Mouse (Mus musculus): ENCODE results near the gene Zfp362. TPM values are rescaled to one million over a fixed set of nuclear protein-coding genes. Genes with fewer than 3 reads are reported as not detected.

The Zfp362 gene
- polyA plus RNA-seq, 1 experiment from 2014 or later = 51.3 TPM

DNA sequence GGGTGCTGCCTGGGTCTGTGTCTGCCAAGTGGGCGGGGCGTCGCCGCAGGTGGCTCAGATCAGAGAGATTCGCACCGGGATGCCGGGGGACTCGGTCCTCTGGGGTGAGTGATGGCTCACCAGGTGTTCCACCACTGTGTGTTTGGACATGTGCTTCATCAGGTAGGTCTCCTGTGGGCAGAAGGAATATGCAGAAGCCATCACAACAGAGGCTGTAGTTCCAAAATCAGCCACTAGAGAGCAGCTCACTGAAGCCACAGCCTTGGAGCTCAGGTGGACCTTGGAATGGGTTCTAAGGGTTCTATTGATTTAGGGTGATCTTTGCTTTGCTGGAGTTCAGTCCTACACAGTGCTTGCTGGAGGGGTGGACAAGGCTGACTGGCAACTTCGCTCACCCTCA, 31.4 kb downstream of the Zfp362 start:
- Histone ChIP-seq H3K9me3 (no peaks in the 10 kb centered on the region), H3K36me3 (peaks cover 75% of the 10 kb centered on the region), H3K4me2 (replicated peaks) (no peak overlapping the region), H3K9ac (no peak overlapping the region), H3K27me3 (replicated peaks) (no peaks in the 10 kb centered on the region), H3K27ac (no peak overlapping the region), H3K4me3 (no peak overlapping the region), H3K4me1 (peaks cover 3% of the 10 kb centered on the region; the same call in 1 of the 2 replicates)
- ATAC-seq (ENCODE audit: low FRiP score, low read depth) = no peak
- 95% methylated on average over 9 of the region's 9 CpGs for WGBS

DNA sequence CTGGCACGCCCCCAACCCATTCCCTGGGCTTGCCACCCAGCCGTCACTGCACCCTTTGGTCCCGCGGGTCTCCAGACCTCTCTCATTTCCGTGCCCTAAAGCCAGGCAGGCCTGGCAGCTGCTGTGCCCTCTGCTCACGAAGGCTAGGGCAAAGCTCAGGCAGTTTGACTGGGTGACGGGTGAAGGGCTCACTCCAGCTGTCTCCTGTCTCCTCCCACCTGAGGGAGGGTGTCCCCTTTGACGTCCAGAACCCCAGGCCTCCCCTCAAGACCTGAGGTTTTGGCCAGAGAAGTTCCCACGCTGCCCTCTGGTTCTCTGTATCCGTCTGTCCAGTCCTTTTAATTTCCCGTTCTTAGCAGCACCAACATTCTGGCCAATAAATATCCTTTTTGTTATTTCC, 32.0 kb downstream of the Zfp362 start:
- Histone ChIP-seq H3K27ac (no peak overlapping the region), H3K4me2 (replicated peaks) (no peak overlapping the region), H3K4me1 (peaks cover 3% of the 10 kb centered on the region; the same call in 1 of the 2 replicates), H3K4me3 (no peak overlapping the region), H3K27me3 (replicated peaks) (no peaks in the 10 kb centered on the region), H3K9me3 (no peaks in the 10 kb centered on the region), H3K36me3 (peaks cover 68% of the 10 kb centered on the region), H3K9ac (no peak overlapping the region)
- no peak for ATAC-seq (ENCODE audit: low FRiP score, low read depth)
- WGBS = 92% methylated on average over 11 of the region's 11 CpGs

DNA sequence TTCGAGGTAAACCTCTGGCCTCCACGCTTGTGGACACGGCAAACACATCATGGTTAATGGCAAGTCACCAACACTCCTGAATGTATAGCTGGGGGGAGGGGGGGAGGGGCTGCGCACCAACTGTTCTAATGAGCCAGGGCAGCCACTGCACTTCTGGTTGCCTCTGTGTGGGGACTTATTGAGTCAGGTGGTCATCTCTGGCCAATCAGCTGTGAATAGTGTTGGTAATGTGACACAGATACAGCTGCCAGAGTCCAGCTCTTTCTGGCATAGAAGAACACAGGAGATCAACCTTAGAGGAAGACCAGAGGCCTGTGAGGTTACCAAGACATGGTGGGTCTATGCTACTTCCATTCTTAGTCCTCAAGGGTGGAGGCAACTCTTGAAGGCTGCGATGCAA, 35.1 kb downstream of the Zfp362 start:
- ATAC-seq (ENCODE audit: low FRiP score, low read depth) = no peak
- 79% methylated on average over 5 of the region's 5 CpGs for WGBS
- Histone ChIP-seq H3K4me1 (no peaks in the 10 kb centered on the region), H3K9me3 (no peaks in the 10 kb centered on the region), H3K4me3 (no peak overlapping the region), H3K36me3 (peaks cover 42% of the 10 kb centered on the region), H3K27me3 (replicated peaks) (no peaks in the 10 kb centered on the region), H3K9ac (no peak overlapping the region), H3K27ac (no peak overlapping the region), H3K4me2 (replicated peaks) (no peak overlapping the region)

DNA sequence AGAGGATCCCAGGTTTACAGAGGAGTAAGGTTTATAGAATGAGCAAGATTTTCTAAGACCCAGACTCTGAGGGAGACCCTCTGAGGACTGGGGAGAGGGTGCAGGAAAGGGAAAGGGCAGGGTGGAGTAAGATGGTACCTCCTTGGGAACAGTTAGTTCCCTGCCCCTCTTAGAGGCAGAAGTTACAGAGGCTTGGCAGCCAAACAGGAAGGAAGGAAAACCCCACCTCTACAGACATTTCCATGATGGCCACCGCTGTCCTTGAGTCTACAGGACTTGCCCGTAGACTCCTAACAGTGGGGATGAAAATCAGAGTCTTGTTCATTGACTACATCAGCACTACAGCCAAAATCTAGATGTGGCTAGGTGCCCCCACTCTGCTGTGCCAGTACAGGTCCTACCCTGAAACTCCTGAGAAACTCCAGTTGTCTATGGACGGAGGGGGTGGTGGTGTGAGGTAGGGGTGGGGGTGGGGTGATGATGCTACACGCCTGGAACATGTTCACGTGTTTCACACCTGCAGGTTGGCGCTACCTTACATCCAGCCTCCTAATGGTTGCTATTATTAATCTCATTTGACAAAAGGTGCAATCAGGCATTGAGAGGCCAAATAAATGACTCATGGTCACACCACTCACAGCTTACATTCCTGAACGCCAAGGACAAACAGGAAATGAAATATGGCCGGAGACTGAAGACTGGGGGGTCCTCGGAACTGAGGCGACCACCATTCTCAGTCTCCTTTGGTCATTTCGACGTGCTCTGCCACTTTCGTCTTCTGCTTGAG, 36.1 kb downstream of the Zfp362 start:
- ATAC-seq (ENCODE audit: low FRiP score, low read depth) = no peak
- Histone ChIP-seq H3K9ac (no peak overlapping the region), H3K4me1 (no peaks in the 10 kb centered on the region), H3K27ac (no peak overlapping the region), H3K4me2 (replicated peaks) (no peak overlapping the region), H3K9me3 (no peaks in the 10 kb centered on the region), H3K36me3 (peaks cover 32% of the 10 kb centered on the region), H3K4me3 (no peak overlapping the region), H3K27me3 (replicated peaks) (no peaks in the 10 kb centered on the region)
- 82% methylated on average over 13 of the region's 13 CpGs for WGBS

DNA sequence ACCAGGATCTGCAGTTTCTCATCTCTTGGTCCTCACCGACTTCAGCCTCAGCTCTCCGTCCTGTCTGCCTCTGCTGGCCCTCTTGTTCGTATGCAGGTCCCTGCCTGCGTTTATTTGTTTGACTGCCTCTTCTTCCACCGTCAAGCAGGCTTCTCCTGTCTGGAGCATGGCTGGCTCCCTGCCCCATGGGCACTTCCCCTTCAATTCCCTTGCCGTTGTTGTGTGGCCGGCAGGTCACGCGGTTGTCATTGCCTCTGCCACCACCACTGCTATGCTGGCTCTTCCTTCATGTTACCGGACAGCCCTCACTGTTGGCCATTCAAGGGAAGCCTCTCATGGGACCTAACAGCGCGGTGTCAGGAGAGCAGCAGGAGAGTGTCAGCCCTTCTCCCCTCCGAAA, 37.7 kb downstream of the Zfp362 start:
- 78% methylated on average over 13 of the region's 13 CpGs for WGBS
- no peak overlapping the region for H3K4me2 ChIP-seq (replicated peaks)
- H3K27ac ChIP-seq = no peak overlapping the region
- ATAC-seq (ENCODE audit: low FRiP score, low read depth) = no peak
- peaks cover 5% of the 10 kb centered on the region; the same call in 1 of the 2 replicates for H3K9me3 ChIP-seq
- H3K4me1 ChIP-seq = no peaks in the 10 kb centered on the region
- no peak overlapping the region for H3K9ac ChIP-seq
- no peaks in the 10 kb centered on the region for H3K27me3 ChIP-seq (replicated peaks)
- H3K4me3 ChIP-seq = no peak overlapping the region
- peaks cover 16% of the 10 kb centered on the region for H3K36me3 ChIP-seq

DNA sequence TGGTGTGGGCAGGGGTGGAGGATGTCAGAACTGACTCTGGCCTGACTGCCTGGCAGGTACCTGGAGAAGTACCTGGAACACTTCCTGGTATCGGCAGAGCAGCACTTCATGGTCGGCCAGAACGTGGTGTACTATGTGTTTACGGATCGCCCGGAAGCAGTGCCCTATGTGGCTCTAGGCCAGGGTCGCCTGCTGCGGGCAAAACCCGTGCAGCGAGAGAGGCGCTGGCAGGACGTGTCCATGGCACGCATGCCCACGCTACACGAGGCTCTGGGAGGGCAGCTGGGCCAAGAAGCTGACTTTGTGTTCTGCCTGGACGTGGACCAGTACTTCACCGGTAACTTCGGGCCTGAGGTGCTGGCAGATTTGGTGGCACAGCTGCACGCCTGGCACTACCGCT, 38.9 kb downstream of the Zfp362 start:
- Histone ChIP-seq H3K4me2 (replicated peaks) (no peak overlapping the region), H3K27ac (no peak overlapping the region), H3K27me3 (replicated peaks) (no peaks in the 10 kb centered on the region), H3K4me1 (no peaks in the 10 kb centered on the region), H3K36me3 (peaks cover 4% of the 10 kb centered on the region; the same call in 1 of the 2 replicates), H3K4me3 (no peak overlapping the region), H3K9ac (no peak overlapping the region), H3K9me3 (peaks cover 10% of the 10 kb centered on the region; the same call in 1 of the 2 replicates)
- ATAC-seq (ENCODE audit: low FRiP score, low read depth) = no peak
- 95% methylated on average over 20 of the region's 20 CpGs for WGBS

DNA sequence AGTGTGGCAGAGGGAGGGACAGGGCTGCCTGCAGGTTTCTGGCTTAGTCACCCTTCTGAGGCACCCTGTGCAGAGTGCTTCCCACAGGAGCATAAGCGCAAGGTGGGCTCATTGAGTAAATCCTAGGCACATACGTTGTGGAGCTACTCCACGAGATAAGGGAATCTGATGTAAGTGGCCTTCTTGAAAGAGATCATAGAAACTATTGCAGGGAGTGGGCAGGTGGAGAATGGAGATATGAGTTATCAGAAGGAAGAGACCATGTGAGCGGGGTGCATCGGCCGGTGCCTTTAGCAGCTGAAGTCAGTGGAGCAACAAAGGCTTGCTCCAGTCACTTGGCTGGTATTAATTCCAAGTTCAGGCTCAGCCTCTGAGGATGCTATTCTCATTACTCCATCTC, 45.8 kb downstream of the Zfp362 start:
- H3K36me3 ChIP-seq = no peaks in the 10 kb centered on the region; the same call in 1 of the 2 replicates
- no peak for ATAC-seq (ENCODE audit: low FRiP score, low read depth)
- H3K4me1 ChIP-seq = no peaks in the 10 kb centered on the region
- no peaks in the 10 kb centered on the region for H3K27me3 ChIP-seq (replicated peaks)
- WGBS = 93% methylated on average over 6 of the region's 6 CpGs
- H3K4me3 ChIP-seq = no peak overlapping the region
- H3K27ac ChIP-seq = no peak overlapping the region
- H3K4me2 ChIP-seq (replicated peaks) = no peak overlapping the region
- peaks cover 10% of the 10 kb centered on the region; the same call in 1 of the 2 replicates for H3K9me3 ChIP-seq
- no peak overlapping the region for H3K9ac ChIP-seq

DNA sequence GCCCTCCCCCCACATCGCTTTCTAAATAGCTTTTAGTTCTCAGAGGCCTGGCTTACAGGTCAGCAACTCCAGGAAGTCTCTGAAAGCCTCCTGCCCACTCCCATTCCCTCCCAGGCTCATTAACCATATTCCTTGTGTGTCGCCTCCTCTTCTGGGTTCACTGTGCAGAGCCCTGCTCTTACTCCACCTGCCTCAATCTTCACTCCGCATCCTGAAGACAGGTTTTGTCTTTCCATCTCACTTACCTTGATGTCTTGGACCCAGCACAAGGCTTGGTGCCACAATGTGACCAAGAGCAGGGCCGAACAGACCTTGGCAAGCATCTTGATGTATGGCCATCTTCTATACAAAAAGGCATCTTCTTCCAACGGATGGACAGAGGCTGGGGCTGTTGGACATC, 46.6 kb downstream of the Zfp362 start:
- no peaks in the 10 kb centered on the region for H3K27me3 ChIP-seq (replicated peaks)
- peaks cover 10% of the 10 kb centered on the region; the same call in 1 of the 2 replicates for H3K9me3 ChIP-seq
- H3K36me3 ChIP-seq = no peaks in the 10 kb centered on the region; the same call in 1 of the 2 replicates
- 85% methylated on average over 5 of the region's 5 CpGs for WGBS
- ATAC-seq (ENCODE audit: low FRiP score, low read depth) = no peak
- no peak overlapping the region for H3K4me3 ChIP-seq
- no peaks in the 10 kb centered on the region for H3K4me1 ChIP-seq
- H3K4me2 ChIP-seq (replicated peaks) = no peak overlapping the region
- H3K27ac ChIP-seq = no peak overlapping the region
- H3K9ac ChIP-seq = no peak overlapping the region

DNA sequence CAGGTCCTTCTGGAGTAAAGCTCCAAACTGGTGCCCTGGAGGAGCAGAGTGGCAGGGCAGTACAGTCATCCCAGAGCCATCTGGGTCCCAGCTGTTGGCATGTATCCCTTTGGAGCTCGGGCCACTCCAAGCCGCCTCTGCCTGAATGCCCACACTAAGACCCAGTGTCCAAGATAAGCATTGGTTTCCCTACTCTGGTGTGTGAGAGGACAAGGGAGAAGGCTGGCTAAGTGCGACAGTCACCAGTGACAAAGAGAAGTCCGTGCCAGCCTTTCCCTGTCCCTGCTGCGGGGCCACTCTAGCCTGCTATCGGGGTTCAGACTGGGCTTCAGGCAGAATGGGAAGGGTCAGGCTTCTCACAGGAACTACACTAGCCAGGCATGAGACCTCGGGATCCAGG, 49.9 kb downstream of the Zfp362 start:
- Histone ChIP-seq H3K4me1 (no peaks in the 10 kb centered on the region), H3K4me2 (replicated peaks) (no peak overlapping the region), H3K9ac (no peak overlapping the region), H3K27ac (no peak overlapping the region), H3K9me3 (no peaks in the 10 kb centered on the region), H3K36me3 (peaks cover 32% of the 10 kb centered on the region), H3K4me3 (no peak overlapping the region), H3K27me3 (replicated peaks) (no peaks in the 10 kb centered on the region)
- 81% methylated on average over 7 of the region's 7 CpGs for WGBS
- no peak for ATAC-seq (ENCODE audit: low FRiP score, low read depth)

DNA sequence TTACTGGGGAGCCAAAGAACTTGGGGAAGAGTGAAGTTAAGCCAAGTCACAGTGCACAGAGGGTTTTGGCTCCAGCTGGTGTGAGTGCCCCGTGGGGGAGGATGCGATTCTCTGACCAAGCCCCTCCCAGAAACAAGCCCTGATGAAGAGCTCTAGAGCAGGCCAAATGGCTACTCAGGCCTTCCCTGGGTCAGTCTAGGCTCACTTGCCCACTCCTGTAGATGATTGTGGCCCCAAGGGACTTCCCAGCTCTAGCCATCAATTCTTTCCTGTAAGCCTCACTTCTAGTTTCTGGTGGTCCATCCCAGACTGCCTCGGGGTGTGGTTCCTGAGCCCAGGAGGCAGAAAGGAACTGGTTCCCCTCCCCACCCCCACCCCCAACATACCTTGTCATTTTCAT, 50.8 kb downstream of the Zfp362 start, which contains the start of gene A3galt2:
A3galt2 (plus strand) TSS at position 301 of the 400 bp plus-strand sequence.
- WGBS = 74% methylated on average over 3 of the region's 3 CpGs
- no peak for ATAC-seq (ENCODE audit: low FRiP score, low read depth)
- Histone ChIP-seq H3K36me3 (peaks cover 41% of the 10 kb centered on the region), H3K9me3 (no peaks in the 10 kb centered on the region), H3K27me3 (replicated peaks) (no peaks in the 10 kb centered on the region), H3K4me1 (no peaks in the 10 kb centered on the region), H3K4me3 (no peak within 1 kb of the TSS), H3K4me2 (replicated peaks) (no peak within 1 kb of the TSS), H3K27ac (no peak within 1 kb of the TSS), H3K9ac (no peak within 1 kb of the TSS; the same call in 1 of the 2 replicates)

DNA sequence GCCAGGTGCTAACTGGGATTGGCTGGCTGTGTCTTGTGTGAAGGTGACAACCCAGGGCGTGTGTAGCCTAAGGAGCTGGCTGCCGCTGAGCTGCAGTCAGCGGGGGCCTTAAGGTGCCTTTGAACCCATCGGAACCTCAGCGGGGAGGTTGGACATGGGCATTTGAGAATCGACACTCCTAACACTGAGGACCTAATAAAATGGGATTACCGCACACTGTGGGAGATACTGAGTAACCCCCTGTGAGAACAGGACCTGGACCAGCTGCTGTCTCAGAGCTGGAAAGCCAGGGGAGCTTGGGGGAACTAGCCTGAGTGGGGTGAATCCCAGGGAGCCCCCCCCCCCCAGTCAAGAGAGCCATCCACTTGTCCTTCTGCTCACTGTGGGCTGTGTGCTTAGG, 52.3 kb downstream of the Zfp362 start:
- H3K4me2 ChIP-seq (replicated peaks) = no peak overlapping the region
- WGBS = 89% methylated on average over 7 of the region's 7 CpGs
- no peak overlapping the region for H3K4me3 ChIP-seq
- ATAC-seq (ENCODE audit: low FRiP score, low read depth) = no peak
- H3K36me3 ChIP-seq = peaks cover 55% of the 10 kb centered on the region
- H3K27me3 ChIP-seq (replicated peaks) = no peaks in the 10 kb centered on the region
- H3K4me1 ChIP-seq = no peaks in the 10 kb centered on the region
- H3K27ac ChIP-seq = no peak overlapping the region
- no peak overlapping the region for H3K9ac ChIP-seq
- no peaks in the 10 kb centered on the region for H3K9me3 ChIP-seq

DNA sequence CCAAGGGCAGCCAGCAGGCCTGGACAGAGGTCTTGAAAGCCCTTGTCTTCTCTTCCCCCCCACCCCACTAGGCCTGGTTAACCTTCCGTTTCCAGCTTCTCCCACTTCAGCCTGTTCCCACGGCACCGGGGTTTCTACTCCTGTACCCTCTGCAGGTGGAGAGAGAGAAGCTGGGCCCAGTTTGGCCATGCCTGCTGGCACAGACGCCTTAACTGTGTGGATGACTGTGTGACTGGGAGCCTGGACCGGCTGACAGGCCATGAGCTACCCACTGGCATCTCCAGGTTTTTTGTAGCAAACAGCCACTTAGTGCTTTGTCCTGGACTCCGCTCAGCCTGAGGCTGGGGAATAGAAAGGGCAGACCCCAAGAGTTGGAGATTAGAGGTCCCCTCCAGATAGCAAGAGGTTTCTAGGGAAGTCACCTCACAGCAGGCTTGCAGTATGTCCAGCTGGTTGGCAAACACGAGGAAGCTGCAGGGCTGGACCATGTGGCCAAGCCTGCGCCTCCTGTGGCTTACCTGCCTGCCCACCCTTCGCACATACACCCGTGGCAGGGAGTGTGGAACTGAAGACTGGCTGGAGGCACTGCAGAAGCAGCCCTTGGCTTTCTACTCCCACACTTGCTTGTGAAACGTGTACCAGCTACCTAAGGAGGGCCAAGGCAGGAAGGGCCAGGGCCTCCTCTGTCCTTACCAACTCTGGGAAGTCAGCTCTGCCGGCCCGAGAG, 53.7 kb downstream of the Zfp362 start:
- no peak overlapping the region for H3K4me2 ChIP-seq (replicated peaks)
- H3K27ac ChIP-seq = no peak overlapping the region
- no peak overlapping the region for H3K4me3 ChIP-seq
- peaks cover 69% of the 10 kb centered on the region for H3K36me3 ChIP-seq
- H3K9ac ChIP-seq = no peak overlapping the region
- H3K4me1 ChIP-seq = no peaks in the 10 kb centered on the region
- no peak for ATAC-seq (ENCODE audit: low FRiP score, low read depth)
- H3K9me3 ChIP-seq = no peaks in the 10 kb centered on the region
- H3K27me3 ChIP-seq (replicated peaks) = no peaks in the 10 kb centered on the region
- 90% methylated on average over 13 of the region's 13 CpGs for WGBS

All from neural tube, embryonic 12.5 days (tissue).